Mouse (Mus musculus): ENCODE measurements at regions not wholly inside any gene's neighbourhood (a gene's known extent, or its start where the extent isn't known, plus 50 kb on each side); places are given as distances from the start of the nearest gene placed in this dataset.

DNA sequence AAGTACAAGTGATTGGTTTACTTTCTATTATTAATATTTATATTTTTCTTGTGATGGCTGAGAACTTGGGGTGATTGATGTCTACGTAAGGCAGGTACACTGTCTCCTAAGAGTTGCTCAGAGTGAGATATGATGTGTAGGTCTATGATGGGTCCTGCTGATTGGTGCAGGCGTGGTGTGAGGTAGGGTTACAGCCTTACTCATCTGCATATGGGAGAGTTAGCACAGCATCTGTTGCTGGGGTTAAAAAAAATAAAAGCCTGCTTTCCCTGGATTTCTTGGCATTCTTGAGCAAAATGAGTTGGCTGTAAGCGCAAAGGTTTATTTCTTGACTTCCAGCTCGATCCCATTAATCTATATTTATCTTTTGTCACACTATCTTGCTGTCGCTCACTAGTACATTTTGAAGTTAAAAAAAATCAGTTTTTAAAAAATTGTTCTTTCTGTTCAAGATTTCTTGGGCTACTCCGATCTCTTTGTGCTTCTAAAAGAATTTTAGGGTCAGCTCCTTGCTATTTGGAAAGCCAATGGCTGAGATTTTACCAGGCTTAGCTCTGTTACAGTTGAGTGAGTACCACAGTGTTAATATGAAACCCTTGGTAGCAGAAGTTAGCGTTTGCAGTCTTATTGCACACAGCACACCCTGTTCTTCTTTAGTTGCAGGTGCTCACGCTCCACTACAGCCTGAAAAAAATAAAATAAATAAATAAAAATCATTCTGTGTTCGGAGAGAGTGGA is 482.0 kb downstream of the Plekhb2 start:
- Histone ChIP-seq H3K27ac (no peak overlapping the region), H3K27me3 (no peaks in the 10 kb centered on the region), H3K4me3 (no peak overlapping the region), H3K36me3 (no peaks in the 10 kb centered on the region), H3K4me2 (replicated peaks) (no peak overlapping the region), H3K9ac (no peak overlapping the region), H3K4me1 (no peaks in the 10 kb centered on the region), H3K9me3 (replicated peaks) (no peaks in the 10 kb centered on the region)
- 85% methylated on average over 9 of the region's 9 CpGs for WGBS
- ATAC-seq (ENCODE audit: low FRiP score), result no peak

DNA sequence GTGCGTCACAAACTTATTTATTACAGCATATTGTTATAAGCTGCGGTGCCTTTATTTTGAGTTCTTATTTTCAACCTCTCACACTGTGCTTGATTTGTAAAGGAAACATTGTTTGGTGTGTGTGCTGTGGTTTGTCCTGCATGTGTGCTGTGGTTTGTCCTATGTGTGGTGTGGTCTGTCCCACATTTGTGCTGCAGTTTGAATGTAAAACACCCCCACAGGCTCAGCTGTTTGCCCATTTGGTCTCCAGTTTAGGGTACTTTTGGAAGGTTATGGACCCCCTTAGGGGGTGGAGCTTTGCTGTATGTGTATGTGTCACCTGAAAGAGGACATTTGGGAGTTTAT is 482.5 kb downstream of the Plekhb2 start:
- 95% methylated on average over 2 of the region's 2 CpGs for WGBS
- Histone ChIP-seq H3K9me3 (replicated peaks) (no peaks in the 10 kb centered on the region), H3K36me3 (no peaks in the 10 kb centered on the region), H3K27ac (no peak overlapping the region), H3K4me1 (no peaks in the 10 kb centered on the region), H3K4me2 (replicated peaks) (no peak overlapping the region), H3K4me3 (no peak overlapping the region), H3K27me3 (no peaks in the 10 kb centered on the region), H3K9ac (no peak overlapping the region)
- no peak for ATAC-seq (ENCODE audit: low FRiP score)

DNA sequence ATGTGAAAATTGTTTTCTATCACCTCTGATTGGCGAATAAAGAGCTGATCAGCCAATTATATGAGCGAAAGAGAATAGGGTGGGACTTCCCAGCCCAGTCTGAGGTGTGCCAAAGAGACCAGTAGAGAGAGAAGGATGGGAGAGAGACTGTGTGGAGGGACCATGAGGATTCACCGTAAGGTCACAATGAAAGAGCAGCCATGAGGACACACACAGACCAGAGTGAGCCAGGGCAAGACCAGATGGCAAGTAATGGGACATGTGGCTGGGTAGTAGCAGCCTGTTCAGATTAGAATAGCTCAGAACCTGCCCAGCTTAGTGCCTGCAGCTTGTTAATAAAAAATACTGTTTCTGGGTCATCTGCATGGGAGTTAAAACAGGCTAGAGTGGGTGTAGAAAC is 487.9 kb downstream of the Plekhb2 start:
- Histone ChIP-seq H3K4me3 (no peak overlapping the region), H3K9me3 (replicated peaks) (no peaks in the 10 kb centered on the region), H3K36me3 (no peaks in the 10 kb centered on the region), H3K9ac (no peak overlapping the region), H3K4me2 (replicated peaks) (no peak overlapping the region), H3K27me3 (no peaks in the 10 kb centered on the region), H3K4me1 (no peaks in the 10 kb centered on the region), H3K27ac (no peak overlapping the region)
- WGBS, result 91% methylated on average over 3 of the region's 3 CpGs
- no peak for ATAC-seq (ENCODE audit: low FRiP score)

DNA sequence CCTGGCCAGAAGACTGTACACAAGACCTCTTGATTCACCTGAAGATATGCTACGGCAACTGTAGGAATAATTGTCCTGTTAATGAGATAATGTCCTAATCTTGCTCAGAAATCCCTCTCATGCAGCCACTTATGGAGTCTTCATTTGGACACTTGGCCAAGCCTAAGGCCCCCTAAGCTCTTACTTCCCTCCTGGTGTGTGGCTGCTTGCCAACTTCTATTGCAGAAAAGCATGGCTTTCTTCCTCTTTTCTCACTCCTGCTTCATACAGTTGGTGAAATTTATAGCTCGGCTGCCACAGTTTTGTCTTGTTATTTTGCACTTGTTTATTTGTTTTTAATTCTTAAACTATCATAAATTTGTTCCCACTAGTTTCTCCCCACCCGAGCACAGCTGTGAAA is 488.4 kb downstream of the Plekhb2 start:
- Histone ChIP-seq H3K27me3 (no peaks in the 10 kb centered on the region), H3K9ac (no peak overlapping the region), H3K4me3 (no peak overlapping the region), H3K27ac (no peak overlapping the region), H3K36me3 (no peaks in the 10 kb centered on the region), H3K9me3 (replicated peaks) (no peaks in the 10 kb centered on the region), H3K4me2 (replicated peaks) (no peak overlapping the region), H3K4me1 (no peaks in the 10 kb centered on the region)
- 89% methylated on average over 3 of the region's 3 CpGs for WGBS
- no peak for ATAC-seq (ENCODE audit: low FRiP score)

DNA sequence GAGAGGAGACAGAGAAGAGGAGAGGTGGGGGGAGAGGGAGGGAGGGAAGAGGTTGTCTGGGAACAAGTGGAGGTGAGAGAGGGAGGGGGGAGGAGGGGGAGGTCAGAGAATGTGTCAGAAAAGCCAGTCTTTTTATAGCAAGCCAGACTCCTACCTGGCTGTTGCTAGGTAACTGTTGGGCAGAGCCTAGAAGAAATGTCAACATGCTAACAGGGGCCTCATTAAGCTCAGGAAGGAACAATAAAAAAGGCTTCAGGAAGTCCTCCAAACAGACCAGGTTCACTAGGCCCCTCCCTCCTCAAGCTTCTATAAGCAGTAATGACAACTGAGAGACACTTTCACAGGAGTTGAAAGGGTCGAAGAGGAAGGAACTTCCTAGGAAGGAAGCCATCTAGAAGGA is 494.8 kb downstream of the Plekhb2 start:
- H3K9me3 ChIP-seq (replicated peaks), result no peaks in the 10 kb centered on the region

DNA sequence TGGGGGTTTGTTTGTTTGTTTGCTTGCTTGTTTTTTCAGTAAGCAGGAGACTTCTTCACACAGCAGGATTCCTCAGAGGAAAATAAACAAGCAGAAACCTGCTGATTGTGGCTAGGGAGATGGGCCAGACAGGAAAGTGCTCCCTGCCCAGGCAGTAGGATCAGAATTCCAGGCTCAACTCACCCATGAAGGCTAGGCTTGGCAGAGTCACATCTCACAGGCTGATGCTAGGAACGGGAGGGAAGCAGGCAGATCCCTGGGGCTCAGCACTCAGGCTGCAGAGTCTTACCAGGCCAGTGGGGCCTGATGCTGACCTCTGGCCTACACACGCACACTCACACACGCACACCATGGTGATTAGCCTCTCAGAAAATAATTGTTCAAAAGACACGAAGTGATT is 498.5 kb downstream of the Plekhb2 start:
- no peaks in the 10 kb centered on the region for H3K36me3 ChIP-seq
- H3K27me3 ChIP-seq, result no peaks in the 10 kb centered on the region
- H3K4me2 ChIP-seq (replicated peaks), result no peak overlapping the region
- 67% methylated on average over 4 of the region's 4 CpGs for WGBS
- H3K9me3 ChIP-seq (replicated peaks), result no peaks in the 10 kb centered on the region
- H3K4me3 ChIP-seq, result no peak overlapping the region
- H3K27ac ChIP-seq, result no peak overlapping the region
- no peak overlapping the region for H3K9ac ChIP-seq
- H3K4me1 ChIP-seq, result no peaks in the 10 kb centered on the region
- no peak for ATAC-seq (ENCODE audit: low FRiP score)

More for the DNA sequence above, 494.8 kb downstream of the Plekhb2 start:
- Histone ChIP-seq H3K27ac (no peak overlapping the region), H3K4me3 (no peak overlapping the region), H3K36me3 (no peaks in the 10 kb centered on the region), H3K4me2 (replicated peaks) (no peak overlapping the region), H3K4me1 (no peaks in the 10 kb centered on the region), H3K27me3 (no peaks in the 10 kb centered on the region), H3K9ac (no peak overlapping the region)
- ATAC-seq (ENCODE audit: low FRiP score), result no peak
- WGBS, result 80% methylated on average over 1 of the region's 1 CpGs

DNA sequence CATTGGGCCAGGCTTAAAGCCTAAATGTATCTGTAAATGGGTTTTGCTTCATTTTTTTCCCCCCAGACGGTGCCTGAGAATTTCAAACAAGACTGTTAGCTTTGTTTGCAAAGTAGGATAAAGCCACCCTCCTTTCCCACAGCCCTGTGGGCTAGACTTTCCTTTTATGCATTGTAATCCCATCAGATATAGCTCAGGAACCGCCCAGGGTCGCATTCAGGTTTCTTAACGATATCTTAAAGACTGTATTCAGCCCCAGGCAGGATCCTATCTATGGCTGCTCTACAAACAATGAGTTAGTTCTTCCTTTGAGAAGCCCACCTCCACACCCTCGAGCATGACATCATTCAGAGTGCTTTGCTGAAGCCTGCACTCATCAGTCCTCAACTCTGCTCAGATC is 509.2 kb downstream of the Plekhb2 start:
- no peaks in the 10 kb centered on the region for H3K27me3 ChIP-seq
- no peak overlapping the region for H3K9ac ChIP-seq
- no peak overlapping the region for H3K4me2 ChIP-seq (replicated peaks)
- H3K4me1 ChIP-seq, result no peaks in the 10 kb centered on the region
- no peak for ATAC-seq (ENCODE audit: low FRiP score)
- H3K27ac ChIP-seq, result no peak overlapping the region
- H3K9me3 ChIP-seq (replicated peaks), result no peaks in the 10 kb centered on the region
- no peak overlapping the region for H3K4me3 ChIP-seq
- 50% methylated on average over 5 of the region's 5 CpGs for WGBS
- H3K36me3 ChIP-seq, result no peaks in the 10 kb centered on the region

DNA sequence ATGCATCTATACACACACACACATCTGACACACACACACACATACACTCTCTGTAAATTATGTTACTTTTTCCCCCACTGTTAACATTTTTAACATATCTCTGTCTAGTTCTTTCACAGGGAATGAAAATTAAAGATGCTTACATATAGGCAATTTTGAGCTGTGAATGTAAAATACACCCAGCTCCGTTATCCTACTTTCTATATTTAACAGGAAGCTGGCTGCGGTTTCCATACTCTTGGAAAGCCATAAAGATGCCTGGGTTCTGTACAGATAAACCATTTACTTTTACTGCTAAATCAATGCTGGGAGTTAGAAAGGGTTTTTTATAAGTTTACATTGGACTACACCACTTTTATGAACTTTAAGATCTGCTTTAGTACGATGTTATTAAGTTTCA is 511.7 kb downstream of the Plekhb2 start:
- H3K4me2 ChIP-seq (replicated peaks), result no peak overlapping the region
- no peak overlapping the region for H3K27ac ChIP-seq
- no peaks in the 10 kb centered on the region for H3K4me1 ChIP-seq
- 92% methylated on average over 3 of the region's 3 CpGs for WGBS
- H3K4me3 ChIP-seq, result no peak overlapping the region
- no peaks in the 10 kb centered on the region for H3K36me3 ChIP-seq
- no peak for ATAC-seq (ENCODE audit: low FRiP score)
- H3K9me3 ChIP-seq (replicated peaks), result no peaks in the 10 kb centered on the region
- H3K27me3 ChIP-seq, result no peaks in the 10 kb centered on the region
- no peak overlapping the region for H3K9ac ChIP-seq

DNA sequence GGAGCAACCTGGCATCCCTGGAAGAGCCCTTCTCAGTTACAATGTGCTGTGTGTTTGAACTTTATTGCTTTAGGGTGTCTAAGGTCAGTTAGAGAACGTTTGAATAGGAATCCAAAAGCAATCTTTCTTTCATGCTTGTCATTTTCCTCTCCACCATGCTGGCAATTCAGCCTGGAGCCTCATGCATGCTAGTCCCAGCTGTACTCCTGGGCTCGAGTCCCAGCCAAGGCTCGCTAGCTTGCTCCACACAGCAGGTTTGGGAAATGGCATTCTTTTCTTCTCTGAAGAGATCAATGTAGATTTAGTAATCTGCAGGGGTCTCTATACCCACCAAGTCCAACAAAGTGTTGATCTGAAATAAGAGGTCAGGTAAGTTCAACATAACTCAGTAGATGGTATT is 513.1 kb downstream of the Plekhb2 start:
- H3K27ac ChIP-seq, result no peak overlapping the region

DNA sequence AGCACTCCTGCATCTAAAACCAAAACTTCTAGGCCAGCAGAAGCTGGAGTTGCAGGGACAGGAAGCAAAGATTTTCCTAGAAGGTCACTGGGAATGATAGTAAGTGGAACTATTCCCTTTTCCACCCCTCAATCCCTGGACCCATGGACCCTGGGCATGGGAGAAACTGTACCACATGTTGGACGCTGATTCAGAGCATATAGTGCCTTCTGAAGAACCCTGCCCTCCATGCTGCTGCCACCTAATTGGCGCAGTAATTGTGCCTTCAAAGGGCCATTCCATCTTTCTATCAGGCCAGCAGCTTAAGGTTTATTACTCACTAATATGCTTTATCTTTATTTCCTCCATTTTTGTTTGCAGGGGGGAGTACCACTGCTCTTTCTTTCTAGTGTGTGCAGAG is 516.8 kb downstream of the Plekhb2 start:
- Histone ChIP-seq H3K4me1 (no peaks in the 10 kb centered on the region), H3K4me3 (no peak overlapping the region), H3K9me3 (replicated peaks) (no peaks in the 10 kb centered on the region), H3K27me3 (no peaks in the 10 kb centered on the region), H3K36me3 (no peaks in the 10 kb centered on the region), H3K27ac (no peak overlapping the region), H3K4me2 (replicated peaks) (no peak overlapping the region), H3K9ac (no peak overlapping the region)
- no peak for ATAC-seq (ENCODE audit: low FRiP score)
- WGBS, result 90% methylated on average over 2 of the region's 2 CpGs

More for the DNA sequence above, 513.1 kb downstream of the Plekhb2 start:
- Histone ChIP-seq H3K9me3 (replicated peaks) (no peaks in the 10 kb centered on the region), H3K27me3 (no peaks in the 10 kb centered on the region), H3K9ac (no peak overlapping the region), H3K4me1 (no peaks in the 10 kb centered on the region), H3K36me3 (no peaks in the 10 kb centered on the region), H3K4me3 (no peak overlapping the region), H3K4me2 (replicated peaks) (no peak overlapping the region)
- 65% methylated on average over 3 of the region's 3 CpGs for WGBS
- no peak for ATAC-seq (ENCODE audit: low FRiP score)

DNA sequence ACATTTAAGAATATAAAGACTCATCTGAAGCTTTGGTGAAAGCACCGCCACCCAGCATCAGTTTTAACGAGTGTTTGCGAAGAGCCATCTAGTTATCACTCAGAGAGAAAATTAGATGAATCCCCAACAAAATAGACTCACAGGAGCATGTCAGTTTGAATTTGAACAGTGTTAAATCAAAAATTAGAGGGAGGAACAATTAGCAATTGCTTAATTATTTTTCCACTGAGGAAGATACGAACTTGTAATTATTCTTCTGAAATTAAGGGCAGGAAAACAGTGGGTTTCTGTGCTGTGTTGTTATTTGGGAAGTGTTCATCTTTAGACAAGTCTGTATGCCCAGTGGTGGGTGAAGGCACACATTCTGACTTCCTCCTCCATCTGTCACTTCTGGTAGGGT is 523.0 kb downstream of the Plekhb2 start:
- H3K27me3 ChIP-seq, result no peaks in the 10 kb centered on the region
- H3K9ac ChIP-seq, result no peak overlapping the region
- WGBS, result 87% methylated on average over 4 of the region's 4 CpGs
- no peak overlapping the region for H3K4me2 ChIP-seq (replicated peaks)
- no peak overlapping the region for H3K4me3 ChIP-seq
- ATAC-seq (ENCODE audit: low FRiP score), result no peak
- H3K36me3 ChIP-seq, result no peaks in the 10 kb centered on the region
- H3K9me3 ChIP-seq (replicated peaks), result no peaks in the 10 kb centered on the region
- H3K27ac ChIP-seq, result no peak overlapping the region
- H3K4me1 ChIP-seq, result no peaks in the 10 kb centered on the region

DNA sequence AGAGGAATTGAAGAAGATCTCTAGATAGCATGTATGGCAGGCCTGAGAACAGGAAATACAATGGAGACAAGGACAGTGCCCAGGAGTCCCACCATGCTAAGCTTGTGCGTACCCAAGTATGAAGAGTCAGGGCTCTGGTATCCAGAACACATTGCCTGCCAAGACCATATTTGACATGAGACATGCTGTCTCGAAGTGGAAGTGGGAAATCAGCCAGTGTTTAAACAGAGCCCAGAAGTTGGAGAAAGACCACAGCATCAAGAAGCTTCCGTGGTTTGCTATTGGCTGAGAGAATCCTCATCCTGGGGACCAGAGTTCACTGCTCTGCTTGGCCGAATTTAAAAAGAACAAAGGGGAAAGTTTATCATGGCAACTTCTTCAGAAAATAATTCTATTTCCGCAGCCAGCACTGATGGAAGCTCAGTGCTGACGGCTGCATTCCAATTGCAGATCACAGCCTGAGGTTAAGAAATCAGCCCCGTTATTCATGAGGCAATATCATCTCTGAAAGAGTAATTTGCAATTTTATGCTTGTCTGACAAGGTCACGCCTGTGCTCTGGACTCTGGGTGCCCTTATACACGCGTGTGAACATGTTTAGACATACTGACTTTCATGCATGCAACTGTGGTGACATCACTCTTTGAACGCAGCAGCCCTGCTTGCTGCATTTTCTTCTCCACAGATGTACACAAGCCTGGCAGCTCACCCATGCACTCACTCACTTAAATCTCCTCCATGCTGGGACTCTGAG is 531.0 kb downstream of the Plekhb2 start:
- Histone ChIP-seq H3K9me3 (replicated peaks) (no peaks in the 10 kb centered on the region), H3K4me3 (no peak overlapping the region), H3K27me3 (no peaks in the 10 kb centered on the region), H3K4me1 (no peaks in the 10 kb centered on the region), H3K36me3 (no peaks in the 10 kb centered on the region), H3K4me2 (replicated peaks) (no peak overlapping the region), H3K27ac (no peak overlapping the region), H3K9ac (no peak overlapping the region)
- no peak for ATAC-seq (ENCODE audit: low FRiP score)
- WGBS, result 73% methylated on average over 11 of the region's 11 CpGs

DNA sequence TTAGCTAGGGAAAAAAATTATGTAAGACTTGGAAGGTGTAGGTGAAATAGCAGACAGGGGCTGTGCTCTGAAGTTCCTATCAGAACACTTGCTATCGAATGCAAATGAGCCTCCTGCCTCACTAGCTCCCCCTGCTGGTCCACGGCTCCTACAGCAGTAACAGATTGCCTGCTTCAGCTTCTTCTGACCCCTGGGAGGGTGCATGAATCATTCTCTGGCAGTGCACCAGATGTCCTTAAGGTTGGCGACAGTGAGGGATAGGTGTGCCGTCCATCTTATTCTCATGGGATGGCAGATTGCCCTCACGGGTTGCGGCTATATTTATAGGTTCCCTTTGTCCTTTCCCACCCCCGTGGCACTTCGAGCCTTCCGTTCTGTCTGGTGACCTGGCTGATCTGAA is 535.7 kb downstream of the Plekhb2 start:
- 33% methylated on average over 9 of the region's 9 CpGs for WGBS
- Histone ChIP-seq H3K9ac (no peak overlapping the region), H3K4me2 (replicated peaks) (no peak overlapping the region)

More for the DNA sequence above, 535.7 kb downstream of the Plekhb2 start:
- peak; percentile 51; the same call in 1 of the 2 replicates for ATAC-seq (ENCODE audit: low FRiP score)
- H3K9me3 ChIP-seq (replicated peaks), result no peaks in the 10 kb centered on the region
- no peaks in the 10 kb centered on the region for H3K4me1 ChIP-seq
- H3K36me3 ChIP-seq, result no peaks in the 10 kb centered on the region
- H3K4me3 ChIP-seq, result no peak overlapping the region
- H3K27me3 ChIP-seq, result no peaks in the 10 kb centered on the region; the same call in 1 of the 2 replicates
- no peak overlapping the region for H3K27ac ChIP-seq

All from hindbrain, embryonic 12.5 days (tissue).